Mouse (Mus musculus) thymus, adult 2 months (tissue): ENCODE data around the gene Doc2a. TPM values are rescaled to one million over a fixed set of nuclear protein-coding genes. Genes with fewer than 3 reads are reported as not detected.
A peak's percentile ranks its signal among the peaks of the same experiment; 100 is the strongest.

Source experiments
- DNase-seq: peaks from one replicate; pipeline ENCODE4 v3.0.0; 2021
- H3K27ac ChIP-seq: fragments of 200-500 bp; 2 replicates; pipeline ENCODE4 v1.5.1; 2012; ENCODE audit warnings: low read length, control low read depth; ENCODE audit not compliant: control insufficient read depth, insufficient read depth
- H3K27me3 ChIP-seq: fragments of 200-500 bp; 2 replicates; pipeline ENCODE4 v1.6.1; 2012; ENCODE audit warnings: mild to moderate bottlenecking, low read length, moderate library complexity, mixed read lengths; ENCODE audit not compliant: control insufficient read depth, insufficient read depth
- H3K36me3 ChIP-seq: fragments of 200-500 bp; 2 replicates; pipeline ENCODE4 v1.6.1; 2012; ENCODE audit warnings: mild to moderate bottlenecking, low read length, moderate library complexity; ENCODE audit not compliant: control insufficient read depth, insufficient read depth
- H3K4me1 ChIP-seq: fragments of 200-500 bp; replicated peaks from 2 replicates; pipeline ENCODE4 v1.6.1; 2012; ENCODE audit warnings: low read length; ENCODE audit not compliant: control insufficient read depth, insufficient read depth
- H3K4me3 ChIP-seq: fragments of 200-500 bp; 2 replicates; pipeline ENCODE4 v1.5.1; 2012; ENCODE audit warnings: mild to moderate bottlenecking, low read length, control low read depth, moderate library complexity; ENCODE audit not compliant: control insufficient read depth, insufficient read depth
- CTCF ChIP-seq: fragments of 200-500 bp; IDR thresholded peaks from 2 replicates; pipeline ENCODE4 v1.5.1; 2012; ENCODE audit warnings: mild to moderate bottlenecking, control low read depth, low read length, moderate library complexity, borderline replicate concordance; ENCODE audit not compliant: control insufficient read depth, poor library complexity, insufficient read depth; ENCODE audit errors: extremely low read depth
- POLR2A ChIP-seq: fragments of 200-500 bp; IDR thresholded peaks from 2 replicates; pipeline ENCODE4 v1.6.1; 2012; ENCODE audit warnings: mild to moderate bottlenecking, low read length, control low read depth, moderate library complexity; ENCODE audit not compliant: control insufficient read depth, poor library complexity, insufficient read depth; ENCODE audit errors: extremely low read depth
- WGBS: fragments of 180-500 bp; shearing (Covaris S2); methylation state at CpG from one replicate; pipeline ENCODE4 v1.1.7; 2018; 5-methylcytosine and 5-hydroxymethylcytosine counted together
- polyA plus RNA-seq: library from polyadenylated mRNA; depleted of rRNA; stranded (reverse); fragments of >200 nt; gene quantifications from 2 replicates; pipeline ENCODE4 v1.2.3, GENCODE M21; 2012

Doc2a gene
- polyA plus RNA-seq, 1 experiment = 0.12 TPM

DNA sequence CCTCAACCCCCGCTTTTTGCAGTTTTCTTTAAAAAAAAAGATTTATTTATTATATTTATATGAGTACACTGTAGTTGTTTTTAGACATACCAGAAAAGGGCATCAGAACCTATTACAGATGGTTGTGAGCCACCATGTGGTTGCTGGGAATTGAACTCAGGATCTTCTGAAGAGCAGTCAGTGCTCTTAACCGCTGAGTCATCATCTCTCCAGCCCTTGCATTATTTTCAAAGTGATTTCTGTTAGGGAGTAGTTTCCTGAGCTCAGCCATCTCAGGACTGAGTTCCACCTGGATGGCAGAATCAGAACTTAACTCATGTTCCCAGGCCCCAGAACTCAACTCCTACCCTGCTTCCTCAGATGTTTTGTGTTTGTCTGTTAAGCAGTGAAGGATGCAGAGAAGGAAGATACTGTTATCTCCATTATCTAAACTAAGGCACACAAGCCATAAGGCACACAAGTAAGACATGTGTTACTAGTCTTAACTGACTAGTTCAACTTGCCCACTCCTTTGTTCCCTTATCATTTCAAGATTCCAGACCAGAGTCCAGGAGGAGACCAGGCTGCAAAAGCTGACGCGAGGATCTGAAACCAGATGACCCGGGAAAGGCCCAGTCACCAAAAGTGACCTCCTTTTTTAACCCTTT is 37.4 kb upstream of the Doc2a start:
- Histone ChIP-seq H3K27me3 (no peaks in the 10 kb centered on the region), H3K4me1 (peaks cover 14% of the 10 kb centered on the region), H3K4me3 (no peak overlapping the region), H3K27ac (no peak overlapping the region), H3K36me3 (no peaks in the 10 kb centered on the region)
- no peak for DNase-seq
- 79% methylated on average over 5 of the region's 5 CpGs for WGBS
- TF ChIP-seq CTCF (no peak), POLR2A (no peak)

DNA sequence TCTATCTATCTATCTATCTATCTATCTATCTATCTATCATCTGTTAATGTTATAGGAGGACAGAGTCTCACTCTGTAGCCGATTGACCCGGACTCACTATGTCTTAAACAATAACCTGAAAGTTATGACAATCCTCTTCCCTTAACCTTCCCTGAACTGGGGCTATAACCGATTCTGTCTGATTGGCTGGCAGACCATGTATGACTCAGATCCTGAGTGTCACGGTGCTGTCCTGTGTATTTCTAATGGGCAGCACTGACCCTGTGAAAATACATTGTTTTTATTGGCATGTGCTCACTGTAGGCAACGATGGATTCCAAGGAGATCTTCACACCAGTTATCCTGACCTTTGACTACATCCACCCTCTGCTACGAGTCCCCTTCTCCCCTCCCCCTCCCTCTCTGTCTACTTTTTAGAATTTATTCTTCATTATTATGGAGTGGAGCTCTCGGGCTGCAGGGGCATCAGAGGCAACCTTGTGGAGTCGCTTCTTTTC is 31.4 kb upstream of the Doc2a start:
- Histone ChIP-seq H3K27me3 (no peaks in the 10 kb centered on the region), H3K27ac (no peak overlapping the region), H3K4me1 (peaks cover 5% of the 10 kb centered on the region), H3K36me3 (no peaks in the 10 kb centered on the region), H3K4me3 (no peak overlapping the region)
- no peak for DNase-seq
- TF ChIP-seq CTCF (no peak), POLR2A (no peak)
- 81% methylated on average over 8 of the region's 8 CpGs for WGBS

DNA sequence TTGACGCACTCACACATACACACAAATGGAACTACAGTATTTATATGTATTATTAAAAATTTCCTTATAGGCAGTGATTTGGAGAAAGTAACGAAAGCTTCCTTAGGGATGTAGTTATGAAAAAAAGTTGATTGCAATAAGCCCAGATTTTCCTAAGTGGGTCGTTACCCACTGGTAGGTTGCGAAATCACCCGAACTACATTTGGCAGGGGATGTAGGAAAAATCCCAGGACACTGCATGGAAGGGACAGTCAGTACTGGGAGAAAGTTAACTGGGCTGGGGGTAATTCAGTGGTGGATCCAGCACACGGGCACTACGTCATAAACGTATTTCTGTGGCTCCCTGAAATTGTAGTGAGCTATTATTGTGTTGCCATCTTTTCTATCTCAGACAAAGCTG is 30.7 kb upstream of the Doc2a start:
- WGBS = 93% methylated on average over 8 of the region's 8 CpGs
- Histone ChIP-seq H3K27ac (no peak overlapping the region), H3K4me3 (no peak overlapping the region), H3K4me1 (peaks cover 5% of the 10 kb centered on the region), H3K27me3 (no peaks in the 10 kb centered on the region), H3K36me3 (no peaks in the 10 kb centered on the region)
- DNase-seq = no peak
- TF ChIP-seq POLR2A = no peak
- no peak for TF ChIP-seq CTCF

- H3K4me1 ChIP-seq = peaks cover 5% of the 10 kb centered on the region
- WGBS = 92% methylated on average over 7 of the region's 7 CpGs
- H3K27ac ChIP-seq = no peak overlapping the region
- no peak for DNase-seq
- no peak overlapping the region for H3K4me3 ChIP-seq
- no peaks in the 10 kb centered on the region for H3K36me3 ChIP-seq
- TF ChIP-seq CTCF = no peak
- TF ChIP-seq POLR2A = no peak
- no peaks in the 10 kb centered on the region for H3K27me3 ChIP-seq
Observed at GRCm38 (mm10) chr7:126817595-126817994, 29.6 kb upstream of the Doc2a start.

DNA sequence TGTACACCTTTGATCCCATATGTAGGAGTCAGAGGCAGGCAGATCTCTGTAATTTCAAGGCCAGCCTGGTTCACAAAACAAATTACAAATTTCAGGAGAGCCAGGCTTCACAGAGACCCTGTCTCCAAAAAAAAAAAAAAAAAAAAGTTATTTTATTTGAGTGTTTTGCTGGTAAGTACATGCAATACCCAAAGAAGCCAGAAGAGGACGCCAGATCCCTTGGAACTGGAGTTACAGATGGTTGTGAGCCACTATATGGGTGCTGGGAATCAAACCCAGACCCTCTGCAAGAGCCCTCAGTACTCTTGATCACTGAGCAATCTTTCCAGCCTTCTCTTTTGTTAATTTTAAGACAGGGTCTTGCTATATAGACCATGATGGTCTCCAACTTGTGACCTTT is 28.4 kb upstream of the Doc2a start:
- no peak overlapping the region for H3K4me3 ChIP-seq
- no peak for TF ChIP-seq CTCF
- TF ChIP-seq POLR2A = no peak
- H3K4me1 ChIP-seq = peaks cover 4% of the 10 kb centered on the region
- WGBS = 47% methylated on average over 1 of the region's 1 CpGs
- DNase-seq = no peak
- H3K27me3 ChIP-seq = no peaks in the 10 kb centered on the region
- no peak overlapping the region for H3K27ac ChIP-seq
- no peaks in the 10 kb centered on the region for H3K36me3 ChIP-seq

DNA sequence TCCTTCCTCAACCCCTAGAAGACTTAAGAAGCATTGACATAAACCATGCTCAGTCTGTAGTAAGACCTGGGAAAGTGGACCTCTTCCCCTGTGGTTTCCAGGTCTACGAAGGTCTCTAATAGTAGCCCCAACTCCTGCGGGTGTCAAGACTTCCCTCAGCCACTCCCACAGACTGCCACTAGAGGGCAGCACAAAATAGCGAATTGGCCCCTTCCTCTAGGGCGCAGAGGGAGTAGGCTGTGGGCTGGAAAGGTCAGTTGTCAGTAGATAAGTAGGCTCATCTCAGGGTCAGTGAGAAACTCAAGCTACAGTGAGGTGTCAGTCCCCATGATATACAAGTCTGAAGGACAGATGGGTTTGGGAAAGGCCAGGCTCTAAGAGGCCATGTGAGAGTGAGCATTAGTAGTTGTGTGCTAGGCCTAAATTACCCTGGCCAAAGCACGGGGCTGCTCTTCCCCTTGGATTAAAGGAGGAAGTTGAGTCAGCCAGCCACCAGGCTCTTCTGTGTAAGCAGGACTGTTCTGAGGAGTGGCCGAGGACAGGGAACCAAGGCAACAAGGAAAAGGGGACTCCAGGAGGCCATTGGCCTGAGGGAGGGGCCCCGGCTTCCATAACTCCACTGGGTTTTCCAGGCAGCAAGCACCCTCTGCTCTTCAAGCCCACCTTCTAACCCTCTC is 25.2 kb upstream of the Doc2a start:
- H3K27ac ChIP-seq = no peak overlapping the region

GRCm38 (mm10) chr7:126822741-126823140 is 24.5 kb upstream of the Doc2a start:
- H3K27ac ChIP-seq = no peak overlapping the region
- H3K27me3 ChIP-seq = no peaks in the 10 kb centered on the region; the same call in 1 of the 2 replicates
- H3K36me3 ChIP-seq = no peaks in the 10 kb centered on the region
- 79% methylated on average over 9 of the region's 9 CpGs for WGBS
- no peak for DNase-seq
- H3K4me3 ChIP-seq = no peak overlapping the region
- H3K4me1 ChIP-seq = no peaks in the 10 kb centered on the region
- no peak for TF ChIP-seq CTCF
- TF ChIP-seq POLR2A = no peak

More for the DNA sequence above, 25.2 kb upstream of the Doc2a start:
- Histone ChIP-seq H3K4me3 (no peak overlapping the region), H3K27me3 (no peaks in the 10 kb centered on the region; the same call in 1 of the 2 replicates), H3K36me3 (no peaks in the 10 kb centered on the region), H3K4me1 (no peaks in the 10 kb centered on the region)
- TF ChIP-seq POLR2A = no peak
- peak; percentile 82; the same call in 1 of the 2 replicates for TF ChIP-seq CTCF
- DNase-seq = peak; percentile 77
- 32% methylated on average over 7 of the region's 7 CpGs for WGBS
